13 mouse cellular contexts compared by ENCODE assay signal in genomic region chr1:136567641-136568040, GRCm38 (mm10).
"Had no signal": no experiment of that assay in that cellular context is flagged by ENCODE, and none has a peak within 500 bp of the region (broad histone marks: within the 10 kb centered on the region; RNA-seq: fewer than 3 reads in every experiment).

No protein-coding gene starts in this region.

- H3K9ac ChIP-seq: lung, embryonic 14.5 days; midbrain, embryonic 12.5 days; neural tube, embryonic 12.5 days; stomach, embryonic 15.5 days had no signal

- H3K9me3 ChIP-seq: midbrain, embryonic 10.5 days; midbrain, embryonic 12.5 days; neural tube, embryonic 12.5 days; stomach, embryonic 15.5 days had no signal

- H3K27ac ChIP-seq: midbrain, embryonic 10.5 days; midbrain, embryonic 12.5 days; neural tube, embryonic 12.5 days; stomach, embryonic 15.5 days; stomach, postnatal 0 days had no signal

- H3K4me2 ChIP-seq: lung, embryonic 14.5 days; midbrain, embryonic 12.5 days; neural tube, embryonic 12.5 days; stomach, embryonic 15.5 days had no signal

- H3K27me3 ChIP-seq: neural tube, embryonic 12.5 days; stomach, embryonic 15.5 days had no signal

- H3K4me3 ChIP-seq: midbrain, embryonic 10.5 days; midbrain, embryonic 12.5 days; neural tube, embryonic 12.5 days; stomach, embryonic 15.5 days had no signal

- DNase-seq: lung, adult 18-20 months; lung, embryonic 14.5 days; lung, postnatal 10 days; lung, postnatal 4 days; midbrain, embryonic 14.5 days; right cerebral cortex, postnatal 14 days; thymus, postnatal 14 days; thymus, postnatal 36 days had no signal

- H3K36me3 ChIP-seq: midbrain, embryonic 10.5 days; midbrain, embryonic 12.5 days; neural tube, embryonic 12.5 days; stomach, embryonic 15.5 days had no signal
